8 mouse cellular contexts compared by ENCODE assay signal in genomic region chr5:138618353-138618752, GRCm38 (mm10). TPM values are rescaled to one million over a fixed set of nuclear protein-coding genes. Genes with fewer than 3 reads are reported as not detected.
DNase-seq lines count a peak whose midpoint lies in the region; ATAC-seq and TF ChIP-seq lines count a peak whose summit lies in the region.

No protein-coding gene starts in this region.

- ATAC-seq in kidney, embryonic 16.5 days (ENCODE audit: low FRiP score, low TSS enrichment): no peak
- ATAC-seq in hindbrain, embryonic 16.5 days: no peak

- peak overlapping the region; percentile 23 for H3K4me3 ChIP-seq in kidney, embryonic 16.5 days (ENCODE audit: low read length)
- peak overlapping the region; percentile 67 for H3K4me3 ChIP-seq in hindbrain, embryonic 16.5 days (ENCODE audit: low read length)
- peak overlapping the region; percentile 49 for H3K4me3 ChIP-seq in myocyte

- WGBS in kidney, embryonic 16.5 days: 90% methylated on average over 1 of the region's 1 CpGs
- WGBS in hindbrain, embryonic 16.5 days: 94% methylated on average over 1 of the region's 1 CpGs

- no peak overlapping the region for H3K9ac ChIP-seq in kidney, embryonic 16.5 days (replicated peaks; ENCODE audit: low read length)
- no peak overlapping the region for H3K9ac ChIP-seq in hindbrain, embryonic 16.5 days (ENCODE audit: low read depth, low read length)

- H3K9me3 ChIP-seq in kidney, embryonic 16.5 days (ENCODE audit: low read length): peaks cover 48% of the 10 kb centered on the region
- peaks cover 24% of the 10 kb centered on the region for H3K9me3 ChIP-seq in hindbrain, embryonic 16.5 days (ENCODE audit: control insufficient read depth, low read length)

- H3K79me2 ChIP-seq in myocyte (ENCODE audit: control insufficient read depth, insufficient read depth): peaks cover 33% of the 10 kb centered on the region

- peaks cover 50% of the 10 kb centered on the region for H3K36me3 ChIP-seq in kidney, embryonic 16.5 days (ENCODE audit: insufficient read depth, low read length)
- peaks cover 43% of the 10 kb centered on the region for H3K36me3 ChIP-seq in hindbrain, embryonic 16.5 days (ENCODE audit: control insufficient read depth, insufficient read depth, low read length)
- peaks cover 34% of the 10 kb centered on the region for H3K36me3 ChIP-seq in myocyte (ENCODE audit: control insufficient read depth, insufficient read depth)

- no peak overlapping the region for H3K27ac ChIP-seq in kidney, embryonic 16.5 days (ENCODE audit: low read length)
- H3K27ac ChIP-seq in hindbrain, embryonic 16.5 days (ENCODE audit: low read depth, low read length): no peak overlapping the region

- no peak for DNase-seq in kidney, adult 9 months
- DNase-seq in ZHBTc4 (ENCODE audit: low read depth, low spot score): peak; percentile 68
- DNase-seq in urinary bladder, postnatal 25 days (ENCODE audit: low spot score): no peak
- DNase-seq in frontal cortex, adult 2 months (ENCODE audit: extremely low spot score in 1 of 2, low spot score in 1 of 2): no peak
- DNase-seq in embryo, embryonic 10 days (ENCODE audit: low spot score): no peak

- H3K4me2 ChIP-seq in kidney, embryonic 16.5 days (replicated peaks; ENCODE audit: low read depth, low read length): peak overlapping the region; percentile 39
- peak overlapping the region; percentile 60 for H3K4me2 ChIP-seq in hindbrain, embryonic 16.5 days (ENCODE audit: low read length)
- H3K4me2 ChIP-seq in myocyte (ENCODE audit: low read depth): peak overlapping the region; percentile 65

- peaks cover 4% of the 10 kb centered on the region for H3K4me1 ChIP-seq in kidney, embryonic 16.5 days (ENCODE audit: insufficient read depth, low read length)
- peaks cover 11% of the 10 kb centered on the region for H3K4me1 ChIP-seq in hindbrain, embryonic 16.5 days (ENCODE audit: control insufficient read depth, insufficient read depth, low read depth, low read length)

- no peak for TF ChIP-seq POLR2A in myocyte (IDR thresholded peaks at IDR 0.05; ENCODE audit: insufficient read length, low read depth)

- no peaks in the 10 kb centered on the region for H3K27me3 ChIP-seq in kidney, embryonic 16.5 days (ENCODE audit: insufficient read depth, low read length)
- no peaks in the 10 kb centered on the region for H3K27me3 ChIP-seq in hindbrain, embryonic 16.5 days (replicated peaks; ENCODE audit: control insufficient read depth, insufficient read depth, low read length)
- no peaks in the 10 kb centered on the region for H3K27me3 ChIP-seq in myocyte (ENCODE audit: control insufficient read depth, insufficient read depth, insufficient read length)

- no peak overlapping the region for H3ac ChIP-seq in myocyte (ENCODE audit: control insufficient read depth, insufficient read length)

TF ChIP-seq in myocyte, 11 proteins besides CTCF, POLR2A, EP300 and RAD21:
- TF ChIP-seq E2F4 (IDR thresholded peaks at IDR 0.05; ENCODE audit: insufficient read depth) (no peak), TCF3 (IDR thresholded peaks at IDR 0.05; ENCODE audit: insufficient read length, low read depth) (no peak), USF1 (IDR thresholded peaks at IDR 0.05; ENCODE audit: low read depth) (no peak), MAX (IDR thresholded peaks at IDR 0.05; ENCODE audit: low read depth) (no peak), CEBPB (IDR thresholded peaks at IDR 0.05; ENCODE audit: insufficient read depth, poor library complexity, severe bottlenecking) (no peak), SRF (IDR thresholded peaks at IDR 0.05; ENCODE audit: control insufficient read depth, insufficient read length, low read depth) (no peak), POLR2AphosphoS2 (IDR thresholded peaks at IDR 0.05; ENCODE audit: insufficient read length, low read depth) (no peak), MYOD1 (IDR thresholded peaks at IDR 0.05; ENCODE audit: control insufficient read depth in 1 of 3, insufficient read length in 2 of 3, low read depth in 2 of 3) (no peak), REST (IDR thresholded peaks at IDR 0.05; ENCODE audit: insufficient read depth, insufficient read length) (no peak), TCF12 (IDR thresholded peaks at IDR 0.05; ENCODE audit: insufficient read depth, poor library complexity, severe bottlenecking) (no peak), MYOG (IDR thresholded peaks at IDR 0.05; ENCODE audit: control insufficient read depth in 1 of 3, insufficient read depth in 1 of 3, insufficient read length in 2 of 3, low read depth in 2 of 3) (no peak)
TF ChIP-seq in myocyte: peak in this region for 0.

RNA-seq across cellular contexts. Expression of gene Zfp68, which starts 1.2 kb away (rescaled TPM):
- polyA plus RNA-seq in kidney, embryonic 16.5 days (2015; fragmentation: Nextera tagmentation; extraction: Ambion mirVana): 63.8 and 65.9 TPM in 2 replicates
- 65.2 and 69.4 TPM in 2 replicates for polyA plus RNA-seq in hindbrain, embryonic 16.5 days (2015; fragmentation: Nextera tagmentation; extraction: Ambion mirVana)
- polyA plus RNA-seq in myocyte (2012; fragmentation: generic; extraction: Trizol): 5.7 TPM
- 23.4 and 23.9 TPM in 2 replicates for polyA plus RNA-seq in frontal cortex, adult 2 months (2012; rRNA removed)

RNA-seq across cellular contexts. Expression of gene A430033K04Rik, which starts 4.3 kb away (rescaled TPM):
- 14.8 and 15.3 TPM in 2 replicates for polyA plus RNA-seq in kidney, embryonic 16.5 days (2015; fragmentation: Nextera tagmentation; extraction: Ambion mirVana)
- 19.2 and 20.6 TPM in 2 replicates for polyA plus RNA-seq in hindbrain, embryonic 16.5 days (2015; fragmentation: Nextera tagmentation; extraction: Ambion mirVana)
- 1.3 TPM for polyA plus RNA-seq in myocyte (2012; fragmentation: generic; extraction: Trizol)
- polyA plus RNA-seq in frontal cortex, adult 2 months (2012; rRNA removed): 12.4 and 12.8 TPM in 2 replicates

RNA-seq across cellular contexts. Expression of gene 1700123K08Rik, which starts 53.8 kb away (rescaled TPM):
- not detected in 2 replicates for polyA plus RNA-seq in kidney, embryonic 16.5 days (2015; fragmentation: Nextera tagmentation; extraction: Ambion mirVana)
- not detected in 2 replicates for polyA plus RNA-seq in hindbrain, embryonic 16.5 days (2015; fragmentation: Nextera tagmentation; extraction: Ambion mirVana)
- not detected for polyA plus RNA-seq in myocyte (2012; fragmentation: generic; extraction: Trizol)
- polyA plus RNA-seq in frontal cortex, adult 2 months (2012; rRNA removed): 0.10 TPM in 1 of 2 replicates, not detected in the other
